Mouse (Mus musculus) cerebellum, postnatal 10 days (tissue): ENCODE measurements at regions not wholly inside any gene's neighbourhood (a gene's known extent, or its start where the extent isn't known, plus 50 kb on each side); places are given as distances from the start of the nearest gene placed in this dataset.

Experiments
- DNase-seq, 2 experiments: peaks; one replicate each; pipeline ENCODE4 v3.0.0; 2021; ENCODE audit warnings: mixed read lengths in 2 of 2

- DNase-seq: peak; percentile 84 to 88
Observed at GRCm38 (mm10) chr5:115790436-115790835, 54.6 kb upstream of the Cit start.
